Mouse (Mus musculus): ENCODE results near the gene Dapk2. TPM values are rescaled to one million over a fixed set of nuclear protein-coding genes. Genes with fewer than 3 reads are reported as not detected.

Gene Dapk2
- polyA plus RNA-seq, 1 experiment from 2014 or later: 6.3 TPM

DNA sequence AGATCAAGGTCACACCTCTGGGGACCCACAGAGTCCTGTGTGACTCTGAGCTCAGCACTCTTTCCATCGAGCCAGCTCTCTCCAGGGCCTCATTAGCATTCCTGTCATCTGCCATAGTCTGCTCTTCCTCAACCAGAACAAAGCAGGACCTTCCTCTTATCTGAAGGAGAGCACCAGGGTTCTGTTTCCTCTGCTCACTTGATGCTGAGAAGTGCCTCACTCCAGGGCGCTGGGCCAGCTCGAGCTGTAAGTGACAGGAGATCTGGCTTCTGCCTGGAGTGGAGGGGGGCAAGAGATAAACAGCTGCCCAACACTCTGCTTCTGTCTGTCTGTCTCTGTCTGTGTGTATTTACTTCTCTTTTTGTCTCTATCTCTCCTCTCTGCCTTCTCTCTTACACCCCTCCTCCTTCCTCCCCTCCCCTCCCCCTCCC lies 137.0 kb downstream of the Dapk2 start:
- peaks cover 3% of the 10 kb centered on the region; the same call in 1 of the 2 replicates for H3K9me3 ChIP-seq (replicated peaks)
- H3K27ac ChIP-seq (replicated peaks): peak overlapping the region; percentile 75
- 9% methylated on average over 3 of the region's 3 CpGs for WGBS
- no peak for DNase-seq (ENCODE audit: low spot score)
- H3K4me3 ChIP-seq: no peak overlapping the region
- H3K36me3 ChIP-seq: no peaks in the 10 kb centered on the region
- no peaks in the 10 kb centered on the region for H3K27me3 ChIP-seq (ENCODE audit: low read depth, poor library complexity, severe bottlenecking)
- peaks cover 18% of the 10 kb centered on the region for H3K4me1 ChIP-seq

DNA sequence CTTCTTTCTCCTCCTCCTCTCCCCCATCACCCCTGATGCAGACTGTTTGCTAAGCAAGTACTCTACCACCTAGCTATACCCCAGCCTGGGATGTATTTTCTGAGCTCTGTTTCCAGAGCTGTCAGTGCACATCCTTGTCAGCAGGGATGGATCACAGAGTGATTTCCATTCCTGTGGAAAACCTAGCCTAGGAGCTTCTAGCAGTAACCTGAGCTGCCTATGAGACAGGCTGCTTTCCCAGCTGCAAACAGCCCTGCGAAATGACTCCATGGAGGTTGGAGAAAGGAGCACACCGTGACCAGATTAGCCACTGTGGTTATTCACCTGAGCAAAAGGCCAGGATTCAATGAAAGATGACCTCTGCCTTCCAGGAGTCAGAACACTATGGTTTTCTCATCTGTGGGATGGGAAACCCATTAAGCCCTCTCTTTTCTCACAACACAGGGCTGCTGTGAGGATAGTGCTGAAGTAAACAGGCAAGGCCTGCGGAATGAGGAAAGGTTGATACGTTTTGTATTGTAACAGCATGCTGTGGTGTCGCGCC lies 137.6 kb downstream of the Dapk2 start:
- peaks cover 18% of the 10 kb centered on the region for H3K4me1 ChIP-seq
- no peaks in the 10 kb centered on the region for H3K36me3 ChIP-seq
- DNase-seq (ENCODE audit: low spot score): no peak
- peak overlapping the region; percentile 75 for H3K27ac ChIP-seq (replicated peaks)
- 82% methylated on average over 6 of the region's 6 CpGs for WGBS
- H3K4me3 ChIP-seq: no peak overlapping the region
- no peaks in the 10 kb centered on the region for H3K27me3 ChIP-seq (ENCODE audit: low read depth, poor library complexity, severe bottlenecking)
- H3K9me3 ChIP-seq (replicated peaks): peaks cover 3% of the 10 kb centered on the region; the same call in 1 of the 2 replicates

DNA sequence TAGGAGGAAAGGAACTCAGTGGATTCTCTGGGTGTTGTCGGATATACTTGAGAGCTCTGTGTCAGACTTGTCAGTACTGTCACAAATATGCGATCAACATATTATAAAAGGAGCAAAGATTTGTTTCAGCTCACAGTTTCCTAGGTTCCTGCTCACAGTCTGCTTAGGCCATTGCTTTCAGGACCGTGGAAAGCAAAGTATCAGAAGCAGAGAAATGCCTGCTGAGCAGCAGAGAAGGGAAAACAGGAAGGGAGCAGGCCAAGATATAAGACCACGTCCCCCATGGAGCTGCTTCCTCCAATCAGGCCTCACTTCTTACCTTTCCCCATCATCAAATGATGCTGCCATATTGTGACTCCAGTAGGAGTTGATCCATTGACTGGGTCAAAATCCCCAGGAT lies 140.8 kb downstream of the Dapk2 start:
- Histone ChIP-seq H3K27ac (replicated peaks) (no peak overlapping the region), H3K36me3 (no peaks in the 10 kb centered on the region), H3K27me3 (ENCODE audit: low read depth, poor library complexity, severe bottlenecking) (no peaks in the 10 kb centered on the region), H3K4me1 (peaks cover 18% of the 10 kb centered on the region), H3K4me3 (no peak overlapping the region), H3K9me3 (replicated peaks) (peaks cover 3% of the 10 kb centered on the region; the same call in 1 of the 2 replicates)
- 85% methylated on average over 4 of the region's 4 CpGs for WGBS
- DNase-seq (ENCODE audit: low spot score): no peak

DNA sequence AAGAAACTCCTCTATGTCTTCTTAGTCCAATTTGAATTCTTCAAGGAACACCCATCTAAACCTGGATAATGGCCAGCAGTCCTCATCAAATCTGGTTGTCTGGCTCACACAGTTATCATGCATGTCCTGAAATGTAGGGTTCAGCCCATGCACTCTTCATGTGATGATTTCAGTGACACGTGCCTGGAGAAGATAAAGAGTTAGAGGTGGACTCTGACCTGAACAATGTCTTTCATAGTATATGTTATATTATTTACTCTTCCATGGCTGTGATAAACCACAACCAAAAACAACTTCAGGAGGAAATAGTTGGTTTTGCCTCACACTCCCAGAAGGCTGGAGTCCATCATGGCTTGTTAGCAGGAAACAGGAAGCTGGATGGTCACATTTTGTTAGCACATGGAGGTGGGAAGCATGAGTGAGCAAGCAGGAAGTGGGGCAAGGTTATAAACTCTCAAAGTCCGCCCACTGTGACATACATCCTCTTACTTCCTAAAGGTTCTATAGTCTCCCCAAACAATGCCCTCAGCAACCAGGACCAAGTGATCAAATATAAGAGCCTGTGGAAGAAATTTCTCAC lies 142.5 kb downstream of the Dapk2 start:
- no peak for DNase-seq (ENCODE audit: low spot score)
- WGBS: 84% methylated on average over 2 of the region's 2 CpGs

DNA sequence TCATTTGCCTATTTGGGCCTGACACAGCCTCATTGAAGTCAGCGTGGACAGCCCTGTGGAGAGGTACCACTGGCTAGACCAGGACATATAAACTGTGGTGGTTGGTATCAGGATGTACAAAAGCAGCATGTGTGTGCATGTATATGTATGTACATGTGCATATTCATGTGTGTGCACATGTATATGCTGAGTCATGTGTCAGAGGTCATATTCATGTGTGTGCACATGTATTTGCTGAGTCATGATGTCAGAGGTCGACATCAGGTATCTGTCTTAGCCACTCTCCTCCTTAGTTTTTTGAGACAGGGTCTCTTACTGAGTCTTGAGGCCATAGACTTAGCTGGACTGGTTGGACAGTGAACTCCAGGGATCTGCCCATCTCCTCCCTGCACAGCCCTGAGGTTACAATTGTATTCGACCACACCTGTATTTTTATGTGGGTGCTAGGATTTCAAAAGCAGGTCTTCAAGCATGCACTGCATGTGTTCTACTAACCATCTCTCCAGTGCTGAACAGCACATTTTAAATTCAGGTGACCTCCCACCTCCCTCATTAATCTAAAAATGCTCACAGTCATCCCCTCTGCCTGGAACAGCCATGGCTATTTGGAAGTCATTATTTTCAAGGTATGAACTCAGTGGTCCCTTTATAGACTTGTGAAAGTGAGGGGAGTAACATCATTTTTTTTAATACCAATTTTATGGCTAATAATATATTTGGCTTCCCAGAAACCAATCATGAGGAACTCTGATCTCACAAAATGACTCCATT lies 146.5 kb downstream of the Dapk2 start:
- peaks cover 5% of the 10 kb centered on the region; the same call in 1 of the 2 replicates for H3K4me1 ChIP-seq
- DNase-seq (ENCODE audit: low spot score): no peak
- H3K9me3 ChIP-seq (replicated peaks): no peaks in the 10 kb centered on the region
- H3K27me3 ChIP-seq (ENCODE audit: low read depth, poor library complexity, severe bottlenecking): no peaks in the 10 kb centered on the region
- no peak overlapping the region for H3K4me3 ChIP-seq
- H3K27ac ChIP-seq (replicated peaks): no peak overlapping the region
- 85% methylated on average over 3 of the region's 3 CpGs for WGBS
- no peaks in the 10 kb centered on the region for H3K36me3 ChIP-seq

More for the DNA sequence above, 142.5 kb downstream of the Dapk2 start:
- H3K36me3 ChIP-seq: no peaks in the 10 kb centered on the region
- H3K4me1 ChIP-seq: peaks cover 5% of the 10 kb centered on the region
- no peak overlapping the region for H3K4me3 ChIP-seq
- H3K27me3 ChIP-seq (ENCODE audit: low read depth, poor library complexity, severe bottlenecking): no peaks in the 10 kb centered on the region
- peaks cover 3% of the 10 kb centered on the region; the same call in 1 of the 2 replicates for H3K9me3 ChIP-seq (replicated peaks)
- H3K27ac ChIP-seq (replicated peaks): no peak overlapping the region

DNA sequence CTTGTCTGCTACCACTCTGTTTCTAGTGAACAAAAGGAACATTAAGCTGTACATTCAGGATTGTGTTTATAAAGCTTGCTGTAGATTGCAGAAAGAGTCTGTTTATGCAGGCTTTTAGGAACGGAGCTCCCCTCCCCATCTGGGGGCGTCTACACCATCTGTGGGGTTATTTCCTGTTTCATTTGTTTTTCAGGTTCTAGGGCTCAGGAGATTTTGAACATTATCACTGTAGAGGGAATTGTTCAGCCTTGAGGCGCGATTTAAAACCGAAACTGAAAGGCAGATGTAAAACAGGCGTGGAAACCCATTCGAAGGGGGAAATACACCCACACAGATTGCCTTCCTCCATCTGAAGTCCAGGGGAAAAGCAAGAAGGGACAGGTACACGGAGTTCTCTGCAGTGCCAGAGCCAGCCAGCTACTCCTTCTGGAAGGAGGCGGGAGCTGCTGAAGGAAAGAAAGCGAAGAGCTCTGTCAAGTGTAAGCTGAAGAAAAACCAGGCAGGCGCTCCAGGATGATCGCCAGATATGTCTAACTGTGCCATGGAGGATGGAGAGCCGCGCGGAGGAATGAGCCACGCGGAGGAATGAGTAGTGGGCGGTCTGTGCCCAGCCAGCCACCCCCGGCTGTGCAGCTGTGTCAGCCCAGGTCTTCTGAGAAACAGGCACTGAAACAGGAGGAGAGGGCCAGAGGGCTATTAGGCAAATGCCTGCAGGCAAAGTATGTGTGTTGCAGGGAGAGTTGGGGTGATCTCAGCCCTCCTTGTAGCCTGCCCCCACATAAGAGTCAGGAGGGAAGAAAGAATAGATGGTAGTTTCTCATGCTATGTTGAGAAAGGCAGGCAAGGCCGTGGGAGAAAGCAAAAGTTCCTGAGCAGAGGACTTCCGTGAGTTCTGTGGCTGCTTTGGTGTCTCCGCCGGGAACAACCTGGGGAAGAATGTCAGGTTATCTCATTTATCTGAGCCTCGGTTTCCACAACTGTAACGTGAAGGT lies 147.4 kb downstream of the Dapk2 start:
- WGBS: 68% methylated on average over 25 of the region's 25 CpGs
- Histone ChIP-seq H3K36me3 (no peaks in the 10 kb centered on the region), H3K27ac (replicated peaks) (no peak overlapping the region), H3K4me1 (peaks cover 5% of the 10 kb centered on the region; the same call in 1 of the 2 replicates), H3K4me3 (no peak overlapping the region), H3K27me3 (ENCODE audit: low read depth, poor library complexity, severe bottlenecking) (no peaks in the 10 kb centered on the region), H3K9me3 (replicated peaks) (no peaks in the 10 kb centered on the region)
- DNase-seq (ENCODE audit: low spot score): no peak

DNA sequence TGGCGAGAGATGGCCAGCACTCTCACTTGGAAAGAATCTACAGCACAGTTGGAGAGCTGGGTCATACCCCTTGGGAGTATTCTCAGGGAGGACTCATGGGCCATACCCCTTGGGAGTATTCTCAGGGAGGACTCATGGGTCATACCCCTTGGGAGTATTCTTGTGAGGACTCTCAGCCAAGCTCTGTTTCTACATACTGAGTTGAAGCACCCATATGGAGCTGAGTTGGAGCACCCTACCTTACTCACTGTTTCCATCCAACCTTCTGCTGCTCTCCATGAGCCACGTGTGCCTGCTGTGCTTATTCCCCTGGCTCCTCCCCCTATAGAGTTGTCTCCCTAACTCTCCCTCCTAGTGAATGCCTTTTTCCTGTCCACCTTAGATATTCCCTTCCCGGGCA lies 148.4 kb downstream of the Dapk2 start:
- H3K4me3 ChIP-seq: no peak overlapping the region
- peaks cover 5% of the 10 kb centered on the region; the same call in 1 of the 2 replicates for H3K4me1 ChIP-seq
- H3K27me3 ChIP-seq (ENCODE audit: low read depth, poor library complexity, severe bottlenecking): no peaks in the 10 kb centered on the region
- WGBS: 77% methylated on average over 3 of the region's 3 CpGs
- H3K27ac ChIP-seq (replicated peaks): no peak overlapping the region
- DNase-seq (ENCODE audit: low spot score): no peak
- H3K9me3 ChIP-seq (replicated peaks): no peaks in the 10 kb centered on the region
- no peaks in the 10 kb centered on the region for H3K36me3 ChIP-seq

DNA sequence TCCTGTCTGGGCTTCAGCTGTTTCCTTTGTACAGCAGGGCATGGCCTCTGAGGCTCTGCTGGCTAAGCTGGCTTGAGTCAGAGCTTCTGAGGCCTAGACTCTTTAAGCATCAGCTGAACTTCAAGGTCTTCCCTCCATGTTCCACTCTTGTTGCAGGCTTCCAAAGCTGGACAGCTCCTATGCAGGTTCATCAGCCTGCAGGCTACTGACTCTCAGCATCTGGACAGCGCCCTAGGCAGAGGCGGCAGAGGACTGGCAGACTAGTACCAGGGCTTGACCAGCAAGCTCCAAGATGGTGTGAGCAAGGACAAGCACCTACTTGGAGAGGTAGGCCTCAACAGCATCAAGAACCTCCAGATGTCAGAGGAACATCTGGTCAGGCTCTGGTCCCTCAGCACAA lies 149.3 kb downstream of the Dapk2 start:
- no peaks in the 10 kb centered on the region for H3K27me3 ChIP-seq (ENCODE audit: low read depth, poor library complexity, severe bottlenecking)
- WGBS: 26% methylated on average over 2 of the region's 2 CpGs
- H3K27ac ChIP-seq (replicated peaks): no peak overlapping the region
- no peak overlapping the region for H3K4me3 ChIP-seq
- DNase-seq (ENCODE audit: low spot score): peak; percentile 33
- H3K36me3 ChIP-seq: no peaks in the 10 kb centered on the region
- H3K4me1 ChIP-seq: peaks cover 5% of the 10 kb centered on the region; the same call in 1 of the 2 replicates
- no peaks in the 10 kb centered on the region for H3K9me3 ChIP-seq (replicated peaks)

DNA sequence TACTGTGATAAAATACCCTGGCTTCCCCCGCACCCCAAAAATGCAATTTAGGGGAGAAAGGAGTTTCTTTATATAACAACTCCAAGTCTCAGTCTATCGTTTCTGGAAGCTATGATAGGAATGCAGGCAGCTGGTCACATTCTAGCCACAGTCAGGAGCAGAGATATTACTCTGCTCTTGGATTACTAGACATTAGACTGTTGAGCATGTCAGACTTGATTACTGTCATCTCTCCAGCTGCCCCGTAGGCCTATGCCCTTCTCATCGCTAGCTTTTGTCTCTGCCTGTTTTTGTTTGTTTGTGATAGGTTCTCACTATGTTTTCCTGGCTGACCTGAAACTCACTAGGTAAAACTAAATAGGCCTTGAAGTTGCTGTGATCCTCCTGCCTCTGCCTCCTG lies 150.7 kb downstream of the Dapk2 start:
- no peaks in the 10 kb centered on the region for H3K27me3 ChIP-seq (ENCODE audit: low read depth, poor library complexity, severe bottlenecking)
- H3K4me1 ChIP-seq: peaks cover 5% of the 10 kb centered on the region; the same call in 1 of the 2 replicates
- WGBS: 89% methylated on average over 4 of the region's 4 CpGs
- no peak overlapping the region for H3K4me3 ChIP-seq
- no peak overlapping the region for H3K27ac ChIP-seq (replicated peaks)
- H3K9me3 ChIP-seq (replicated peaks): no peaks in the 10 kb centered on the region
- no peak for DNase-seq (ENCODE audit: low spot score)
- no peaks in the 10 kb centered on the region for H3K36me3 ChIP-seq

DNA sequence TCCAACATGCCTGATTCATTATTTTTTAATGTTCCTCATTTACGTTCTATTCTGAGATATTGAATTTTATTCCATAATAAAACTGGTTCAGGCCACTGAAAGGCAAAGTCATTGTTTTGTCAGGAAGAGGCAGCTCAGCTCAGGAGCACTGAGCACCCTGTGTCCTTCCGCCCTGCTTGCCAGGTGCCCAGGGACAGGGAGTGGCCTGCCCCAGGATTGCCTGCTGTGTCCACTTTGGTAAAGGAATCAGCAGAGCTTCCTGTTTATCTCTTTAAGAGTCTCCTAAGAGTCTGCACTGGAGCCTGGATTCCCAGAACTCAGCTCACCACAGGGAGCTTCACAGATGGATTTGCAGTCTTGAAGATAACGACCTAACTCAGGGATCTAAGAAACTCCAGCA lies 153.4 kb downstream of the Dapk2 start:
- DNase-seq (ENCODE audit: low spot score): no peak
- no peaks in the 10 kb centered on the region for H3K27me3 ChIP-seq (ENCODE audit: low read depth, poor library complexity, severe bottlenecking)
- WGBS: 50% methylated on average over 3 of the region's 3 CpGs
- no peaks in the 10 kb centered on the region for H3K36me3 ChIP-seq
- no peaks in the 10 kb centered on the region for H3K9me3 ChIP-seq (replicated peaks)
- no peaks in the 10 kb centered on the region for H3K4me1 ChIP-seq
- H3K4me3 ChIP-seq: no peak overlapping the region
- H3K27ac ChIP-seq (replicated peaks): no peak overlapping the region

DNA sequence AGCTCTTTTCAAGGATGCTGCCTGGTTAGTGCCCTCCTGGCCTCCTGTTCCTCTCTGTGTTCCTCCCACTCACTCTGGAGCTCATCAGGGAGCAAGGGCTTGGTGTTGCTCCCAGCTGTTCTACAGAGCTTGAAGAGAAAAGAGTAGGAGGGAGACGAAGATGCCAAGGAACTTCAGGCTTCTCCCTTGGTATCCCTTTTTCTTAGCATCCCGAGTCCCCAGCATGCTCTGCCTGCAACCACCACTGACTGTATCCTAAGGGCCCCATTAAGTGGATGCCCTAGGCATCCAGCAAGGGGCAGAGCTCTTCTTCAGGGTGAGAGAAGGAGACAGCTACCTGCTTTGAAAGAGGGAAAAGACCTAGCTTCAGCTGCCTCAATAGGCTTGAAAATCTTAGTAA lies 158.6 kb downstream of the Dapk2 start:
- Histone ChIP-seq H3K27ac (replicated peaks) (no peak overlapping the region), H3K4me3 (no peak overlapping the region), H3K9me3 (replicated peaks) (no peaks in the 10 kb centered on the region), H3K27me3 (ENCODE audit: low read depth, poor library complexity, severe bottlenecking) (no peaks in the 10 kb centered on the region), H3K4me1 (no peaks in the 10 kb centered on the region), H3K36me3 (no peaks in the 10 kb centered on the region)
- no peak for DNase-seq (ENCODE audit: low spot score)
- WGBS: 81% methylated on average over 2 of the region's 2 CpGs
